Mouse (Mus musculus): ENCODE measurements around the gene Uvrag. TPM values are rescaled to one million over a fixed set of nuclear protein-coding genes. Genes with fewer than 3 reads are reported as not detected.
A peak's percentile ranks its signal among the peaks of the same experiment; 100 is the strongest.

Uvrag gene
- polyA plus RNA-seq, 2 experiments, result 9.8 to 16.2 TPM

- Histone ChIP-seq H3K27me3 (ENCODE audit: control insufficient read depth, insufficient read depth, low read length) (no peaks in the 10 kb centered on the region), H3K9ac (ENCODE audit: low read depth, low read length, severe bottlenecking) (no peak overlapping the region), H3K4me3 (replicated peaks; ENCODE audit: low read length) (no peak overlapping the region), H3K4me2 (replicated peaks; ENCODE audit: low read depth, low read length, severe bottlenecking) (no peak overlapping the region), H3K9me3 (ENCODE audit: control insufficient read depth, low read length) (no peaks in the 10 kb centered on the region), H3K36me3 (ENCODE audit: control insufficient read depth, insufficient read depth, low read length) (no peaks in the 10 kb centered on the region), H3K27ac (replicated peaks; ENCODE audit: low read depth, low read length) (no peak overlapping the region), H3K4me1 (ENCODE audit: control insufficient read depth, insufficient read depth, low read length) (peaks cover 16% of the 10 kb centered on the region)
- ATAC-seq (ENCODE audit: low FRiP score, low read depth), result no peak
- no peak for TF ChIP-seq POLR2A (IDR thresholded peaks at IDR 0.05; ENCODE audit: borderline replicate concordance, extremely low read depth, insufficient read depth, insufficient read length)
- DNase-seq (ENCODE audit: low spot score), result no peak
- 55% methylated on average over 4 of the region's 4 CpGs for WGBS
These were observed 259.1 kb downstream of the Uvrag start for GRCm38 (mm10) chr7:98881887-98882286.

DNA sequence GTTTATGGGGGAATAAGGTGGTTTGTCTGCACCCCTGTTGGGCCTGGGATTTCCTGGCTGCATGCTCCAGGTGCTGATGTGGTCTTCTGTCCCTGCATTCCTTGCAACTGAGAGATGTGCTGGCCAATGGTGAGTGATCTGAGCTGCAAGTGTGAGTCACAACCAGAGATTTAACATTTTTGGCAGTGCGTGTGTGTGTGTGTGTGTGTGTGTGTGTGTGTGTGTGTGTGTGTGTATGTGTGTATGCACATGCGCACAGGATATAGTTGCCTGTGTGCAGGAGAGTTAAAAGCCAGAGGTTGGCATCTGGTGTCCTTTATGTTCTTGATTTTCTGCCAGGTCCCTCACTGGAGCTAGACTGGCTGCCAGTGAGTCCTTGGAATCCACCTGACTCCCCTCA, 261.8 kb downstream of the Uvrag start:
- DNase-seq (ENCODE audit: low spot score) (no peak), ATAC-seq (ENCODE audit: low FRiP score, low read depth) (no peak)
- Histone ChIP-seq H3K9ac (ENCODE audit: low read depth, low read length, severe bottlenecking) (no peak overlapping the region), H3K27ac (replicated peaks; ENCODE audit: low read depth, low read length) (no peak overlapping the region), H3K4me2 (replicated peaks; ENCODE audit: low read depth, low read length, severe bottlenecking) (no peak overlapping the region), H3K27me3 (ENCODE audit: control insufficient read depth, insufficient read depth, low read length) (no peaks in the 10 kb centered on the region), H3K9me3 (ENCODE audit: control insufficient read depth, low read length) (no peaks in the 10 kb centered on the region), H3K36me3 (ENCODE audit: control insufficient read depth, insufficient read depth, low read length) (no peaks in the 10 kb centered on the region), H3K4me1 (ENCODE audit: control insufficient read depth, insufficient read depth, low read length) (peaks cover 38% of the 10 kb centered on the region), H3K4me3 (replicated peaks; ENCODE audit: low read length) (no peak overlapping the region)
- WGBS, result 48% methylated on average over 2 of the region's 2 CpGs
- TF ChIP-seq POLR2A (IDR thresholded peaks at IDR 0.05; ENCODE audit: borderline replicate concordance, extremely low read depth, insufficient read depth, insufficient read length), result no peak

DNA sequence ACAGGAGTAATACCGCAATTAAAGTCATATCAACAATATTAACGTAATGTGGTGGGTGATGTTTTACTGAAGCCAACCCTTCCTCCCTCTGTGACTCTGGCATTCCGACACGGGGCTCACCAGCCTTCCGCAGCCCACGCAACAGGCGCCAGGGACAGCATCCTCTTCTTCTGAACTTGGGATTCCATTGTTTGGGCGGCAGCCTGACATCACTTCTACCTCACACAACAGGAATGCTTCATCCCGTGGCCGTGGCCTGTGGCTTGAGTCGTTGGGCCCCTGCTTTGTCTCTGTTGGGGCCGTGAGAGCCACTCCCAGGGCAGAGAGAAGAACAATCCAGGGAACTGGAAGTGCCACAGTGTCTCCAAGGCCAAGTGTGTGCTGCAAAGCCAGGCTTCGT, 264.8 kb downstream of the Uvrag start:
- H3K9ac ChIP-seq (ENCODE audit: low read depth, low read length, severe bottlenecking), result no peak overlapping the region
- H3K4me3 ChIP-seq (replicated peaks; ENCODE audit: low read length), result no peak overlapping the region
- no peaks in the 10 kb centered on the region for H3K36me3 ChIP-seq (ENCODE audit: control insufficient read depth, insufficient read depth, low read length)
- ATAC-seq (ENCODE audit: low FRiP score, low read depth) (no peak), DNase-seq (ENCODE audit: low spot score) (no peak)
- H3K4me2 ChIP-seq (replicated peaks; ENCODE audit: low read depth, low read length, severe bottlenecking), result peak overlapping the region; percentile 34
- no peaks in the 10 kb centered on the region for H3K9me3 ChIP-seq (ENCODE audit: control insufficient read depth, low read length)
- no peak for TF ChIP-seq POLR2A (IDR thresholded peaks at IDR 0.05; ENCODE audit: borderline replicate concordance, extremely low read depth, insufficient read depth, insufficient read length)
- no peaks in the 10 kb centered on the region for H3K27me3 ChIP-seq (ENCODE audit: control insufficient read depth, insufficient read depth, low read length)
- H3K4me1 ChIP-seq (ENCODE audit: control insufficient read depth, insufficient read depth, low read length), result peaks cover 44% of the 10 kb centered on the region
- H3K27ac ChIP-seq (replicated peaks; ENCODE audit: low read depth, low read length), result peak overlapping the region; percentile 65; the same call in 1 of the 2 replicates
- whole genome bisulfite sequencing, result 21% methylated on average over 13 of the region's 13 CpGs

- H3K4me3 ChIP-seq (replicated peaks; ENCODE audit: low read length), result no peak overlapping the region
- no peak for TF ChIP-seq POLR2A (IDR thresholded peaks at IDR 0.05; ENCODE audit: borderline replicate concordance, extremely low read depth, insufficient read depth, insufficient read length)
- H3K9ac ChIP-seq (ENCODE audit: low read depth, low read length, severe bottlenecking), result peak overlapping the region; percentile 31; the same call in 1 of the 2 replicates
- WGBS, result 18% methylated on average over 13 of the region's 13 CpGs
- ATAC-seq (ENCODE audit: low FRiP score, low read depth) (peak; percentile 39; the same call in 1 of the 2 replicates), DNase-seq (ENCODE audit: low spot score) (peak; percentile 46)
- H3K9me3 ChIP-seq (ENCODE audit: control insufficient read depth, low read length), result no peaks in the 10 kb centered on the region
- no peak overlapping the region; the same call in 1 of the 2 replicates for H3K27ac ChIP-seq (replicated peaks; ENCODE audit: low read depth, low read length)
- no peaks in the 10 kb centered on the region for H3K36me3 ChIP-seq (ENCODE audit: control insufficient read depth, insufficient read depth, low read length)
- peaks cover 51% of the 10 kb centered on the region for H3K4me1 ChIP-seq (ENCODE audit: control insufficient read depth, insufficient read depth, low read length)
- no peaks in the 10 kb centered on the region for H3K27me3 ChIP-seq (ENCODE audit: control insufficient read depth, insufficient read depth, low read length)
- peak overlapping the region; percentile 34; the same call in 1 of the 2 replicates for H3K4me2 ChIP-seq (replicated peaks; ENCODE audit: low read depth, low read length, severe bottlenecking)
These were observed 265.5 kb downstream of the Uvrag start for GRCm38 (mm10) chr7:98875390-98875990.

DNA sequence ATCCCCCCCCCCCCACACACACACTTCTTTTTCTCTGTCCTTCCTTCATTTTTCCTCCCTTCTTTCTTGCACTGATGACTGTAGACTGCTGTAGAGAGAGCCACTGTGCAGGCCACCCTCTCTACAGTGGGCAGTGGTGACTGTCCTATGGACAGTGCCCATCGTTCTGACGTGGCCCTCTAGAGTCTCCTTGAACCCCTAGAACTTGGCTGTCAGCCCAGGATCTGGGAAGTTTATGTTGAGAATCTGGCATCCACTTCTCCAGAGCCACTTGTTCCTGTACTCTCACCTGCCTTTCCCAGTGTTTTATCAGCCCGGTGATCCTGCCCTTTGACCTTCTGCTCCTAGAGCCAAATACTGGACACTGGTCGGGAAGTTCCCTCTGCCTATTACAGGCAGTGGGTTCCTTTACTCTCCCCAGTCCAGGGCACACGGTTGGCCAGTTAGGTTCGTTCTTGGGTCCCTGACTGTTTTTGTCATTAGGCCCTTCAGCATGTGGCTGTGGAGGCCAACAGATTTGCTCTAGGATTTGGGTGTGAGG, 266.5 kb downstream of the Uvrag start:
- no peaks in the 10 kb centered on the region for H3K36me3 ChIP-seq (ENCODE audit: control insufficient read depth, insufficient read depth, low read length)
- H3K9me3 ChIP-seq (ENCODE audit: control insufficient read depth, low read length), result no peaks in the 10 kb centered on the region
- H3K27ac ChIP-seq (replicated peaks; ENCODE audit: low read depth, low read length), result no peak overlapping the region
- no peak for TF ChIP-seq POLR2A (IDR thresholded peaks at IDR 0.05; ENCODE audit: borderline replicate concordance, extremely low read depth, insufficient read depth, insufficient read length)
- no peak overlapping the region for H3K9ac ChIP-seq (ENCODE audit: low read depth, low read length, severe bottlenecking)
- H3K4me1 ChIP-seq (ENCODE audit: control insufficient read depth, insufficient read depth, low read length), result peaks cover 57% of the 10 kb centered on the region
- no peak overlapping the region for H3K4me3 ChIP-seq (replicated peaks; ENCODE audit: low read length)
- H3K4me2 ChIP-seq (replicated peaks; ENCODE audit: low read depth, low read length, severe bottlenecking), result no peak overlapping the region
- DNase-seq (ENCODE audit: low spot score) (no peak), ATAC-seq (ENCODE audit: low FRiP score, low read depth) (no peak)
- H3K27me3 ChIP-seq (ENCODE audit: control insufficient read depth, insufficient read depth, low read length), result no peaks in the 10 kb centered on the region
- 48% methylated on average over 6 of the region's 6 CpGs for WGBS
